Mouse (Mus musculus) heart, postnatal 25 days (tissue): Measurements from ENCODE around the gene 1700016D06Rik. TPM values are rescaled to one million over a fixed set of nuclear protein-coding genes. Genes with fewer than 3 reads are reported as not detected.
"Not testable (repeated sequence)": the region's sequence is repeated elsewhere in the genome, so short reads cannot be mapped to it uniquely, and the experiment has no call there.

Source experiments
- DNase-seq: peaks from one replicate; pipeline ENCODE4 v3.0.0; 2022; ENCODE audit warnings: low spot score
- intact Hi-C: fragments of 180-260 bp; cut with DNase I; formaldehyde crosslinking; loops from one replicate; pipeline ENCODE4 v1.15.1; 2025
- total RNA-seq, 2 experiments: library from RNA; stranded (reverse); gene quantifications; 2 replicates each; pipeline ENCODE4 v1.2.3; 2021

The 1700016D06Rik gene
- total RNA-seq, 2 experiments from 2014 or later = not detected

DNA sequence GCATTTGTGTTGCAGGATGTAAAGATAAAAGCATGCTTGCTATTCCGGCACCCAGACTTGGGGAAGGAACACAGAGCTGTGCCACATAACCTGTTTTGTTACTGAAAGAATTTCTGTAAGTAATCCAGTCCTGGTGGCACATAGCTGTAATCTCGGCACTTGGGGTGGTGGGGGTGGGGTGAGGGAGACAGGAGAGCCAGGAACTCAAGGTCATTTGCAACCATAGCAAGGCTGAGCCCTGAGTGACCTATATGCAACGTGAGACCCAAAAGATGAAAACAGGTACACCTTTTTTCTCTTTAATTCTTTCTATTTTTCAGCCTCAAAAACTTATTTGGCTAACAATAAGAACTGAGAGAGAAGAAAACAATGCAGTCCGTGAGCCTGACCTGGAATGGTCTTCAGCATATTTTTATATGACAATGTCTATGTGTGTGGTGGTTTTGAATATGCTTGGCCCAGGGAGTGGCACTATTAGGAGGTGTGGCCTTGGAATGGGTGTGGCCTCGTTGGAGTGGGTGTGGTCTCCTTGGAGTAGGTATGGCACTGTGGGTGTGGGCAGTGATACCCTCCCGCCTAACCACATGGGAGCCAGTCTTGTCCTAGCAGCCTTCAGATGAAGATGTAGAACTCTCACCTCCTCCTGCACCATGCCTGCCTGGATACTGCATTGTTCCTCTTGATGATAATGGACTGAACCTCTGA is 4.0 kb upstream of the 1700016D06Rik start:
- intact Hi-C loops = loop anchor here (5.0 kb wide), 3 partner anchors 73 to 198 kb away; no protein-coding TSS in a partner anchor
- DNase-seq = no peak

- no peak for DNase-seq
- intact Hi-C loops = loop anchor here (5.0 kb wide), 3 partner anchors 71 to 196 kb away; no protein-coding TSS in a partner anchor
Observed at GRCm38 (mm10) chr8:11703789-11704188, 2.9 kb upstream of the 1700016D06Rik start.

DNA sequence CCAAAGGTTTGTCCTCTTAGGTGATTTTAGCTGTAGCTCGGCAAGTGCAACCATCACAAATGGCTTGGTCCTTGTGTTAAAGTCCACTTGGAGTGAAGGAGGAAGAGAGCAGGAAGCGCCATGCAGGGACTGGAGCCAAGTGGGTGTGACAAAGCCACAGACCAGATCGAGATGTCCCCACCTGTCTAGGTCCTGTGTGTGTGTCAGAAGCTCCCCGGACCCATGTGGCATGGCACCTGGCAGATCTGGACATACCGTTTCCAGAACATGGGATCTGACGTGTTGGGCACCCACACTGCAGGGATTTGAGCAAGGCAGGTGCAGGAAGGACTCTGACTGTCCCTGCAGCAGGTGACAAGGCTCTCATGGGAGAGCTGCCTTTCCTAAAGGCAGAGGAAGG is 565 bp upstream of the 1700016D06Rik start:
- DNase-seq = no peak
- intact Hi-C loops = loop anchor here (2.0 to 5.0 kb wide), 4 partner anchors 69 to 194 kb away; no protein-coding TSS in a partner anchor

DNA sequence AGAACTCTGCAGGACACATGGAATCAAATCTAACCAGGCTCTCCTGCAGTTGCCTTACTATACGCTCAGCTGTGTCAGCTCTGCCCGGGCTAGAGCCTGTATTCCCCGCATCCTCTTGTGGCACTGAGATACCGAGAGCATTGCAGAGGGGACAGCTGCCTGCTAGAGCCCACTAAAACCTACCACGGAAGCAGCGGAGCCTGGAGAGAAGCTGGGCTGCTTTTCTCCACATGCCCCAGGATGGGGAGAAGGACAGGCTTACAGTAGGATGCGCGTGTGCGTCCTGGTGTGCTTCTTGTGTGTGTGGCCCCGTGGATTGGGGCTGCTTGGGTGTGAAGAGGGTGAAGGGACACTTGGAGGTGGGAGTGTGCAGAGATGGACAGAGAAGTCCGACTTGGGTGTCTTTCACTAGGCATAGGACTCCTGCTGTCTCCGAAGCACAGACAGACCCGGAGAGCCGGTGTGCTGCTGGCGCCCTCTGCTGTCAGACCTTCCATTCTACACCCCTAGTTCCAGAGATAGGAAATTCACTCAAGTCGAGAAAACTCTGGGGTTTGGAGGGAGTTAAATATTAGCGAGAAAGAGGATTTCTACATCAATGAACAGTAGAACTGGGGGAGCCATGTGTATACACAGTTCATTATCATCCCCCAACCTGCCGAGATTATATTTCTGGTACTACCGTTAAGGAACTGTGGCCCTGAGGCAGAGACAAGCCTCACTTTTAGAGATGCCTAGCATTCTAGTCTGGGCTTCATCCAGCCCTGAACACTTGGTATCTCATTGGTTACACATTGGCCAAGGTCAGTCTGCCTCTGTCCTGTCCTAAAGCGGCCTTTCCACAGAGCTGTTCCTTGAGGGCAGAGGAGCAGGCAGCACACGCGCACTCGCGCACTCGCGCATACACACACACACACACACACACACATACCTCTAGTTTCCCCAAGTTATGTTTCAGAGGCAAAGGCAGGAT is 517 bp downstream of the 1700016D06Rik start:
- intact Hi-C loops = loop anchor here (2.0 to 5.0 kb wide), 4 partner anchors 68 to 193 kb away; no protein-coding TSS in a partner anchor
- DNase-seq = peak; percentile 21

DNA sequence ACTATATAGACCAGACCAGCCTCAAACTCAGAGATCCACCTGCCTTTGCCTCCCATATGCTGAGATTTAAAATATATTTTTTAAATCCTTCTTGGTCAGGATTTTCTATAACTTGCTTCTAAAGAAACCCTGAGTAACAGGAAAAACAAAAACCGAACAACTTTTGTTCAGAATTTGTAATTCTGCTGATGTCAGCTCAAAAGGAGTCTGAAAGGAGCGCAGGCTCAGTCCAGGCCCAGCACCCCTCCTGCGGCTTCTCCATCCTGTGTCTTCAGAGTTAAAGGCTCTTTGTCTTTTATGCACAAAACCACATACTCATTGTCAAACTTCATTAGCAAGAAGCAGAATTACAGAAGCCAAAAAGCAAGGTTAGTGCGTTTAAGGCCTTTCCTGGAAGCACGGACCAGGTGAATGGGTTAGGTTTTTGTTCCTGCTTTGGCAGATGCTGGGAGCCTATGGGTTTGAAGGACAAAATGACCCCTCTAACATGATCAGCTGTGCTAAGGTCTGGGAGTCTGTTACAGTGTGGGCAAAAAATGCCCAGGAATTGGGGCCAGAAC is 1.3 kb downstream of the 1700016D06Rik start:
- DNase-seq = no peak
- intact Hi-C loops = loop anchor here (2.0 to 5.0 kb wide), 4 partner anchors 67 to 192 kb away; no protein-coding TSS in a partner anchor

GRCm38 (mm10) chr8:11697467-11697866 is 3.4 kb downstream of the 1700016D06Rik start:
- no peak for DNase-seq
- intact Hi-C loops = no loop called here

DNA sequence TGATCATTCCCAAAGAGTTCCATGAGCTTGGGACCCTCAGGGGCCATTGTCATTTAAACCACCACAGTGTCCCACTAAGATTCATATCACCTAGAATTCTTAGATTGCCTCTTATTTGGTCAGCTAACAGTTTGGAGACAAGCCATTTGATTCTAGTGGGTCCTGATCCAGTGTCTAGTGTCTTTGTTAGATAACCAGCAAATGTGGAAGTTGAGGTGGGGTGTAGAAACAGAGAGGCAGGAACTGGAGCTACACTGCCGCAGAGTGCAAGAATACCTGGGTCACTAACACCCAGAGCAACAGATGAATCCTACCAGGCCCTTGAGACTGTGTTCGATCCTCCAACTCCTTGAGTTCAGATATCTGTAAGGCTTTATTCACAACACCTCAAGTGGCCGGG is 4.7 kb downstream of the 1700016D06Rik start:
- DNase-seq = no peak
- intact Hi-C loops = no loop called here

- no peak for DNase-seq
- intact Hi-C loops = no loop called here
Observed at GRCm38 (mm10) chr8:11693972-11694371, 6.9 kb downstream of the 1700016D06Rik start.

- intact Hi-C loops = no loop called here
- DNase-seq = no peak
Observed at GRCm38 (mm10) chr8:11692455-11692854, 8.4 kb downstream of the 1700016D06Rik start.

- DNase-seq = no peak
- intact Hi-C loops = no loop called here
Observed at GRCm38 (mm10) chr8:11691761-11692160, 9.1 kb downstream of the 1700016D06Rik start.

DNA sequence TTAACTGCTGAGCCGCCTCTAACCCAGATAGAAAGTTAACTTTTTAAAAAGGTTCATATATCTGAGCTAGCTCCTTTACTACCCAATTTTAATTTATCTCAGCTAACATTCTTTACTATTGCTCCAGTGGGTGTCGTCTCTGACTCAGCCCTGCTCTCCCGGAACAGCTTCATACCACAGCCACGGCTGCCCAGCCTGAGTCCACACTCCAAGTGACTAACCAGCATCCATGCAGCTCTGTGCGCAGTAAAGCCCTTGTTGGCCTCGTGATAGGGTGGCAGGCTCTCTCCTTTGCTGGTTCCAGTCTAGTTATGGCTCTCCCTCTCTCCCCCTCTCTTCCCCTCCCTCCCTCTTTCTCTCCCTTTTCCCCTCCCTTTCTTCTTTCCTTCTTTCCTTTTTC is 9.6 kb downstream of the 1700016D06Rik start:
- intact Hi-C loops = no loop called here
- no peak for DNase-seq

DNA sequence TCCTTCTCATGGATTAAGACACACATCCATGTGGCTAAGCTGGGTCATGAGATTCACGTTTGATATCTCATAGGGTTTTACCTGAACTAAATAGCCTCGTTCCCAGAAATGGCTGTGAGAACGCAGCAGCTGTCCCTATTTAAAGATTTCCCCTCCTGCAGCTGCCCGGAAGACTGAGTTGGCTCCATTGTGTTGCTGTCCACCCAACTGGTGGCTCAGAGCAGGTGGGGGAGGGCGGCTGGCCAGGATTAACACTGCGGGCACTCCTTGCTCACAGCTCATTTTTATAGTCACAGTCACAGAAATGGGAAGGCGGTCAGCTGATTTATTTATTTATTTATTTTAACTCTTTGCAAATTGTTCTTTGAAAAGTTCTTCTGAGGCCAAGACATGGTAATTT is 10.9 kb downstream of the 1700016D06Rik start:
- DNase-seq = no peak
- intact Hi-C loops = no loop called here

DNA sequence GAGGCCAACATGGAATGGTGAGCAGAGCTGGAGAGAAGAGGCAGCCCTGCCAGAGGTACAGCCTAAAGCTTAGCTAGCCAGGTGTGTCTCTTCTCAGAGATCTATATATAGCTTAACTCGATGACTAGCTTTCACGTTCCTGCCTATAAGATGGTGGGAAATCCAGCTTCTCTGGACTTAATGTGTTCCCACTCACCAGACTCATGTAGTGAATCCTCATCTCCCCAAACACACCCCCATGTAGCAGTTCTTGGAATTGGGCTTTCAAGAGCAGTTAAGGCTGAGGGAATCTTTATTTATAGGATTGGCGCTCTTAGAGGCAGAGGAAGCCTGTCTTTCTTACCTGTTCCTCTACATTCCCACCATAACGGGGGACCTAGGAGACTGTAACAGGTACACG is 13.6 kb downstream of the 1700016D06Rik start:
- intact Hi-C loops = no loop called here
- DNase-seq = no peak

DNA sequence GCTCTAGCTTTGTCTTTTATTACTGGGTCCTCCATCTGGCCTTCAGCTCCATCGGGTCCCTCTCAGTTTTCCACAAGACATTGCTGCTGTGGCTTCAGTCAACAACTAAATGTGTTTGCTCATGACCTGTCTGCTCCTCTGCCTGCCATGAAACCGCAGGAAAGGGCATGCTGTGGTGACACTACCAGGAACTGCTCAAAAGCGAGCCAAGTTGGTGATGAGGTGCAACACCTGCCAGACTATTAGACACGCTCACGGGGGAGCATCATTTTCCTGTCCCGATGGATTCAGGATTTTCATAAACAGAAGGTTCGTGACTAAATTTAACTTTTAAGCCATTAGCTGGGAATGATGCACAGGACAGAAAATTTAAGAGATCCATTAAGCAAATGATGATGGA is 16.3 kb downstream of the 1700016D06Rik start:
- no peak for DNase-seq
- intact Hi-C loops = no loop called here

DNA sequence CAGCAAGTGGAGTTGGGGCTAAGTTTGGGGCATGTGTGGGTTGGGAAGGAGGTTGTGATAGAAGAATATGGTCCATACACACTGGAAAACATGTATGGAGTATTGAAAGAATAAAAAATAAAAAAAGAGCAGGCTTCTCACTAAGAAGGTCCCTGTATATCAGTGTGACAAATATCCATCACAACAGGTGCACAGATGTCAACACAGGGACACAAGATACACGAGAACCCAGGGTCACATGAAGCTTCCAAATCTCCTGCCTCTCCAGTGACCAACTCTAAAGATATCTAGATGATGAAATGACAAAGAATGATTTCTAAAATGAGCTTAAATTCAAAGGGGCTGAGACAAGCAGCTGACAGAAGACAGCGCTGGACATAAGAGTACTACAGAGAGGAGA is 32.6 kb downstream of the 1700016D06Rik start:
- intact Hi-C loops = no loop called here
- DNase-seq = no peak

DNA sequence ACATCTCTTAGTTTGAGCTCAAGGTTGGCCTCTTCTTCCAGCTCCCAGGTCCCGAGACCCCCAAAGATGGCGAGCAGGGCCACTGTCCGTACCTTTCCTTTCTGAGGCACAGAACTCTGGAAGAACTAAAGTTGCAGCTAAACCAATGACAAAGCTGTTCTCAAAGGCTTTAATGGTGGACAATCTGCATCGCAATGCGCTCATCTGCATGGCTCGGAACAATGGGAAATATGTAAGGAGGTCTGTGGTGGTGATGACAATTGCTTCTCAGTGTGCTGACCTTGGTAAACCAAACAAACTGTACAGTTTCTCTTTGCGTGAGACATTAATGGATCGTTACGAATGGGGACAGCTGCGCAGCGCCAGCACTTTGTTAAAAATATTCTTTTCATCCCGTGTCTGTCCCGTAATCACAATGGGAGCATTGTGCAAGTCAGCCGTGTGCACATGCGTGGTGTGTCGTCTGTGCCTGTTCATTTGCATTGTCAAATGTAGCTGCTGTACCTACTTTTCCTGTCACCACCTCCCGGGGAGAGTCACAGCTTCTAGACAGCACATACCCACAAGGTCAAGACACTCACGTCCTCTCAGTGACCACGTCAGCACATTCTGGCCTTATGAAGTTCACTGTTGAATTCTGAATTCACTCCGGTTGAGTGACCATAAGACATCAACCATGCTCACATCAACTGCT is 34.7 kb downstream of the 1700016D06Rik start:
- intact Hi-C loops, DNase-seq: not testable (repeated sequence)

GRCm38 (mm10) chr8:11661969-11662368 is 38.9 kb downstream of the 1700016D06Rik start:
- intact Hi-C loops = no loop called here
- no peak for DNase-seq

- intact Hi-C loops = no loop called here
- no peak for DNase-seq
Observed at GRCm38 (mm10) chr8:11650021-11650420, 50.8 kb downstream of the 1700016D06Rik start.

DNA sequence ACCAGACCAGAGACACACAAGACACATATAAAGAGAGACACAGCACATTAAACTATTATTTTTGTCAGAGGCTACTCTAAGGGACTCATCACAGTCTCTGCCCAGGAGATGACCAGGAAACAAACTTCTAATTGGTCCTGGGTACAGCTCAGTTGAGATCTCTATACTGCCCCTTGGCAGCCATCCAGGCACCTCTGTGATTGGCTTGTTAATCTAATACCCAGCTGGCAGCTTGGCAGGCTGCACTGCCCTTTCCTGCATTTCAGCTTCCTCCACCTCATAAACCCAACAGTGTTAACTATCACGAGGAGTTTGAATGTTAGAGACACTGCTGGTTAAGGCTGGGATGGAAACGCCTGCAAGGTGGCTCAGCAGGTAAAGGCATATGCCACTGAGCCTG is 57.7 kb downstream of the 1700016D06Rik start:
- DNase-seq = no peak
- intact Hi-C loops = no loop called here

GRCm38 (mm10) chr8:11640606-11641005 is 60.3 kb downstream of the 1700016D06Rik start:
- DNase-seq = no peak
- intact Hi-C loops = no loop called here
